Mouse (Mus musculus): ENCODE measurements around the gene Cpm. TPM values are rescaled to one million over a fixed set of nuclear protein-coding genes. Genes with fewer than 3 reads are reported as not detected.

Gene Cpm
- polyA plus RNA-seq, 1 experiment, result 6.7 TPM

GRCm38 (mm10) chr10:117626297-117626613 is 3.0 kb upstream of the Cpm start:
- Histone ChIP-seq H3K27me3 (ENCODE audit: control insufficient read depth, insufficient read depth, low read length, poor library complexity, severe bottlenecking) (peaks cover 12% of the 10 kb centered on the region), H3K4me1 (ENCODE audit: control insufficient read depth, insufficient read depth, low read length) (no peaks in the 10 kb centered on the region), H3K9ac (ENCODE audit: low read depth, poor library complexity, severe bottlenecking) (no peak overlapping the region), H3K4me3 (ENCODE audit: low read depth, low read length) (no peak overlapping the region), H3K9me3 (replicated peaks; ENCODE audit: control insufficient read depth, insufficient read depth, low read length, poor library complexity, severe bottlenecking) (no peaks in the 10 kb centered on the region), H3K27ac (ENCODE audit: insufficient read depth, low read length) (no peak overlapping the region), H3K36me3 (ENCODE audit: control insufficient read depth, insufficient read depth, low read length, poor library complexity, severe bottlenecking) (no peaks in the 10 kb centered on the region)
- TF ChIP-seq CTCF (IDR thresholded peaks at IDR 0.05; ENCODE audit: low read depth, low read length), result no peak
- no peak for TF ChIP-seq EP300 (IDR thresholded peaks at IDR 0.05; ENCODE audit: insufficient read depth, low read depth, low read length)
- TF ChIP-seq POLR2A (IDR thresholded peaks at IDR 0.05; ENCODE audit: insufficient read depth, low read length), result no peak

- TF ChIP-seq CTCF (IDR thresholded peaks at IDR 0.05; ENCODE audit: low read depth, low read length) (no peak), POLR2A (IDR thresholded peaks at IDR 0.05; ENCODE audit: insufficient read depth, low read length) (no peak), EP300 (IDR thresholded peaks at IDR 0.05; ENCODE audit: insufficient read depth, low read depth, low read length) (no peak)
- Histone ChIP-seq H3K27ac (ENCODE audit: insufficient read depth, low read length) (no peak overlapping the region), H3K36me3 (ENCODE audit: control insufficient read depth, insufficient read depth, low read length, poor library complexity, severe bottlenecking) (no peaks in the 10 kb centered on the region), H3K27me3 (ENCODE audit: control insufficient read depth, insufficient read depth, low read length, poor library complexity, severe bottlenecking) (peaks cover 12% of the 10 kb centered on the region), H3K4me1 (ENCODE audit: control insufficient read depth, insufficient read depth, low read length) (no peaks in the 10 kb centered on the region), H3K9ac (ENCODE audit: low read depth, poor library complexity, severe bottlenecking) (no peak overlapping the region), H3K9me3 (replicated peaks; ENCODE audit: control insufficient read depth, insufficient read depth, low read length, poor library complexity, severe bottlenecking) (no peaks in the 10 kb centered on the region), H3K4me3 (ENCODE audit: low read depth, low read length) (no peak overlapping the region)
Observed at GRCm38 (mm10) chr10:117626840-117627615, 2.3 kb upstream of the Cpm start.

DNA sequence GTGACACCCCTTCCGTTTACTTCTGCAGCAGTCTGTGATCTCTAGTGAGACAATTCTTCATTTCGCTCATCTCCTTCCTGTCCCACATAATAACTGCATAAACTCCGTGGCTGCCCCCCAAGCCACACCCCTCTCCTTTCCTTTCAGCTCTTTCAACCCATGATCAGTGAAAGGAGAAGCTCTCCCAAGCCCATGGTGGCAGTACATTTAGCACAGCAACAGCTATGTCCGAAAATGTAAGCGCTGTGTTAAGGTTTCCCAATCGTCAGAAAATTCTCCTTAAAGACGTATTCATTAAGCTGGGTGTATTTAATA is 1.7 kb upstream of the Cpm start:
- H3K27ac ChIP-seq (ENCODE audit: insufficient read depth, low read length), result no peak overlapping the region
- H3K9me3 ChIP-seq (replicated peaks; ENCODE audit: control insufficient read depth, insufficient read depth, low read length, poor library complexity, severe bottlenecking), result no peaks in the 10 kb centered on the region
- H3K9ac ChIP-seq (ENCODE audit: low read depth, poor library complexity, severe bottlenecking), result no peak overlapping the region
- peaks cover 12% of the 10 kb centered on the region for H3K27me3 ChIP-seq (ENCODE audit: control insufficient read depth, insufficient read depth, low read length, poor library complexity, severe bottlenecking)
- no peak overlapping the region for H3K4me3 ChIP-seq (ENCODE audit: low read depth, low read length)
- H3K4me1 ChIP-seq (ENCODE audit: control insufficient read depth, insufficient read depth, low read length), result no peaks in the 10 kb centered on the region
- TF ChIP-seq CTCF (IDR thresholded peaks at IDR 0.05; ENCODE audit: low read depth, low read length), result no peak
- TF ChIP-seq POLR2A (IDR thresholded peaks at IDR 0.05; ENCODE audit: insufficient read depth, low read length), result no peak
- no peak for TF ChIP-seq EP300 (IDR thresholded peaks at IDR 0.05; ENCODE audit: insufficient read depth, low read depth, low read length)
- H3K36me3 ChIP-seq (ENCODE audit: control insufficient read depth, insufficient read depth, low read length, poor library complexity, severe bottlenecking), result no peaks in the 10 kb centered on the region

DNA sequence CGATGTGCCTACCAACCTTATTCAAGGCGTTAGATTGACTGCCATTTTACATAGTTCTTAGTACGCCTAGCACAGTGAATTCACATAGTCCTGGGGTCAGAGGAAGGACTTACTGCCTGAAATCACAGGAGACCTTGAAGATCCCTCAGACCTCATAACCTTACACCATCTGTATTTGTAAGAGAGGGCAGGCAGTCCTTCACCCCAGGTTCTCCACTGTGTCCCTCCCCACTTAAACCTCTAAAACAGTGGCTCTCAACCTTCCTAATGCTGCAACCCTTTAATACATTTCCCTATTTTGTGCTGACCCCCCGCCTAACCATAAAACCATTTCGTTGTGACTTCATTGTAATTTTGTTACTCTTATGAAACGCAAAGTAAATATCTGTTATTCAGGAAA is 1.4 kb upstream of the Cpm start:
- Histone ChIP-seq H3K4me3 (ENCODE audit: low read depth, low read length) (no peak overlapping the region), H3K27me3 (ENCODE audit: control insufficient read depth, insufficient read depth, low read length, poor library complexity, severe bottlenecking) (peaks cover 12% of the 10 kb centered on the region), H3K9ac (ENCODE audit: low read depth, poor library complexity, severe bottlenecking) (no peak overlapping the region), H3K9me3 (replicated peaks; ENCODE audit: control insufficient read depth, insufficient read depth, low read length, poor library complexity, severe bottlenecking) (no peaks in the 10 kb centered on the region), H3K4me1 (ENCODE audit: control insufficient read depth, insufficient read depth, low read length) (no peaks in the 10 kb centered on the region), H3K36me3 (ENCODE audit: control insufficient read depth, insufficient read depth, low read length, poor library complexity, severe bottlenecking) (no peaks in the 10 kb centered on the region), H3K27ac (ENCODE audit: insufficient read depth, low read length) (no peak overlapping the region)
- TF ChIP-seq CTCF (IDR thresholded peaks at IDR 0.05; ENCODE audit: low read depth, low read length) (no peak), POLR2A (IDR thresholded peaks at IDR 0.05; ENCODE audit: insufficient read depth, low read length) (no peak), EP300 (IDR thresholded peaks at IDR 0.05; ENCODE audit: insufficient read depth, low read depth, low read length) (no peak)

DNA sequence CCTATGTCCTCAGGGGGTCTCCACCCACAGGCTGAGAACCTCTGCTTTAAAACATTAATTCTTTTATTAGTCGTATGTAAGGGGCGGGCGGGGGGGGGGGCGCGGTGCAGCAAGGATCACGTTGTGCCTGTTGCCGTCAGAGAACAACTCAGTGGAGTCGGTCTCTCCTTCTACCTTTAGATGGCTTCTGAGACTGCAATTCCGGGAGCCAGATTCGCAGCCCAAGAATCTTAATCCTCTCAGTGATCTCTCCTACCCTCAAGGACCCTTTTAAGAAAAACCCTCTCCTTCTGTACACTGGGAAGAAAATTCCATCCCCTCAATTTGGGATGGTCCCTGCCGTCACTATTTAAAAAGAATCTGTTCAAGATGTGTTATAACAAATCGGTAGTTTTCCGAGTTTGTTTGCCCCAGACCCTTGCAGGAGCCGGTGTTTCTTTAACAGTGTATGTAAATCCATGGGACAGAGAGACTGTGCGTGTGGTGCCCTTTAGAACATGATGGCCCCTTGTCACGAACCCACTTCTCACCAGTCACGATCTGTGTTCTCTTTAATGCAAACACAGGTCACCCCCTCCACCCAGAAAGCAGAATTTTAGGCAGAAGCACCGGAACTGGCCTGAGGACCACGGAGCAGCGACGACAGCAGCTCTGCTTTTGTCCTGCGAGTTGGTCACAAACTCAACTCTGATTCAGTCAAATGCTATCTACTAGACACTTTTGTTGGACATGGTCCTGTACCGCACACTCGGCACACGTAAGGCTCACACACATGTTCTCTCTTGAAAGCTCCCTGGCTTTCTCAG is 734 bp upstream of the Cpm start:
- Histone ChIP-seq H3K9me3 (replicated peaks; ENCODE audit: control insufficient read depth, insufficient read depth, low read length, poor library complexity, severe bottlenecking) (no peaks in the 10 kb centered on the region), H3K27me3 (ENCODE audit: control insufficient read depth, insufficient read depth, low read length, poor library complexity, severe bottlenecking) (peaks cover 12% of the 10 kb centered on the region), H3K9ac (ENCODE audit: low read depth, poor library complexity, severe bottlenecking) (no peak overlapping the region), H3K27ac (ENCODE audit: insufficient read depth, low read length) (no peak overlapping the region), H3K36me3 (ENCODE audit: control insufficient read depth, insufficient read depth, low read length, poor library complexity, severe bottlenecking) (no peaks in the 10 kb centered on the region), H3K4me1 (ENCODE audit: control insufficient read depth, insufficient read depth, low read length) (no peaks in the 10 kb centered on the region), H3K4me3 (ENCODE audit: low read depth, low read length) (peak overlapping the region; percentile 65)
- no peak for TF ChIP-seq CTCF (IDR thresholded peaks at IDR 0.05; ENCODE audit: low read depth, low read length)
- no peak for TF ChIP-seq EP300 (IDR thresholded peaks at IDR 0.05; ENCODE audit: insufficient read depth, low read depth, low read length)
- TF ChIP-seq POLR2A (IDR thresholded peaks at IDR 0.05; ENCODE audit: insufficient read depth, low read length), result no peak

DNA sequence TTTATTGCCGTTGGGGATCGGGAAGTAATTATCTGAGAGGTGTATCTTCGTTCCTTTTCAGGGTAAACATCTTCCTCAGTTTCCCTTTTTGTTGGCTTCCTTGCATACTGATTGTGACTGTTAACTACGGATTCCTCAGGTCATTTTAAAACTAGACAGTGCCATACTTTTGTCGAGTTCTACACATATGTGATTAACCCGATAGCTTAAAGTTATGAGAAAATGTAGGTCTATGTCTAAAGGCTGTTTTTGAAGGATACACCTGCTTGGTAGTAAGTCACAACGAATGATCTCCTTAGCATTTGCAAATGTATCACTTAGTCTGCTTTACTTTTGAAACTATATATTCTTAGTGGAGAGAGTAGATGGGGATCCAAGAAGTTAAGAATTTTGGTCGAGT is 876 bp downstream of the Cpm start:
- Histone ChIP-seq H3K4me1 (ENCODE audit: control insufficient read depth, insufficient read depth, low read length) (no peaks in the 10 kb centered on the region), H3K9ac (ENCODE audit: low read depth, poor library complexity, severe bottlenecking) (no peak overlapping the region), H3K4me3 (ENCODE audit: low read depth, low read length) (no peak overlapping the region), H3K9me3 (replicated peaks; ENCODE audit: control insufficient read depth, insufficient read depth, low read length, poor library complexity, severe bottlenecking) (no peaks in the 10 kb centered on the region), H3K27ac (ENCODE audit: insufficient read depth, low read length) (no peak overlapping the region), H3K27me3 (ENCODE audit: control insufficient read depth, insufficient read depth, low read length, poor library complexity, severe bottlenecking) (peaks cover 12% of the 10 kb centered on the region), H3K36me3 (ENCODE audit: control insufficient read depth, insufficient read depth, low read length, poor library complexity, severe bottlenecking) (no peaks in the 10 kb centered on the region)
- TF ChIP-seq POLR2A (IDR thresholded peaks at IDR 0.05; ENCODE audit: insufficient read depth, low read length), result no peak
- no peak for TF ChIP-seq CTCF (IDR thresholded peaks at IDR 0.05; ENCODE audit: low read depth, low read length)
- TF ChIP-seq EP300 (IDR thresholded peaks at IDR 0.05; ENCODE audit: insufficient read depth, low read depth, low read length), result no peak

Measured in ES-Bruce4 (cell line).